Mouse (Mus musculus) liver, embryonic 14.5 days (tissue): Measurements from ENCODE around the gene Vegfa.

Experiments
- CTCF ChIP-seq: IDR thresholded peaks from 2 replicates; pipeline ENCODE4 v1.5.1; 2016; ENCODE audit warnings: antibody characterized with exemption, low read depth, control low read depth
- EP300 ChIP-seq: IDR thresholded peaks from 2 replicates; pipeline ENCODE4 v1.6.1; 2016; ENCODE audit warnings: antibody characterized with exemption, low read depth

DNA sequence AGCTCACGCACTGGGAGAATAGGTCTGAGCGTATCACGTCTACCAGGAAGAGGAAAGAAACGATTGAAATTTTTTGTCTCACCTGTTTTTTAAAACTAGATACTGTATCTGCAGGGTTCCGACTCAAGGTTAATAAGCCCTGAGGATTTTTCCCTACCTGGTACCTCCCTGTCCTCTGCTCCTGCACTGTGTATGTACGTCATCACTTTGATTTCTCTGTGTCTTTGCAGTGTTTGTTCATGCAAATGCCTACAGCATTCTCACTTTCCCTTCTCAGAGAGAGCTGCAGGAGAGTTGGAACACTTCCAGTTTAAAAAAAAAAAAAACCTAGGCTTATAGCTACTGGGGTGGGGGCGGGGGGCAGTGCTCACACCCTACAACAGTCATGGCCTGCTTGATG lies 59.8 kb downstream of the Vegfa start:
- TF ChIP-seq CTCF (no peak), EP300 (no peak)
